Comparison of ENCODE assay signal across 16 mouse cellular contexts in genomic region chr13:19137932-19138331, GRCm38 (mm10).
DNase-seq lines count a peak whose midpoint lies in the region; ATAC-seq and TF ChIP-seq lines count a peak whose summit lies in the region.
"Had no signal": no experiment of that assay in that cellular context is flagged by ENCODE, and none has a peak within 500 bp of the region (broad histone marks: within the 10 kb centered on the region; RNA-seq: fewer than 3 reads in every experiment).

No protein-coding gene starts in this region.

- H3K4me2 ChIP-seq in kidney, embryonic 15.5 days = no peak overlapping the region
- H3K4me2 ChIP-seq in embryonic facial prominence, embryonic 15.5 days (replicated peaks) = no peak overlapping the region
- H3K4me2 ChIP-seq: heart, embryonic 13.5 days; liver, embryonic 15.5 days had no signal

- 0 out of 2 replicates have a peak, but pooled peaks cover 3% of the 10 kb centered on the region for H3K4me1 ChIP-seq in kidney, embryonic 15.5 days
- H3K4me1 ChIP-seq in ES-Bruce4 (ENCODE audit: control insufficient read depth, insufficient read depth, low read length) = no peaks in the 10 kb centered on the region
- no peaks in the 10 kb centered on the region for H3K4me1 ChIP-seq in embryonic facial prominence, embryonic 15.5 days
- H3K4me1 ChIP-seq in thymus, adult 2 months (replicated peaks; ENCODE audit: control insufficient read depth, insufficient read depth, low read length) = peaks cover 7% of the 10 kb centered on the region

- no peak for TF ChIP-seq CTCF in ES-Bruce4 (IDR thresholded peaks at IDR 0.05; ENCODE audit: low read depth, low read length)
- no peak for TF ChIP-seq CTCF in brain, embryonic 14.5 days (IDR thresholded peaks at IDR 0.05; ENCODE audit: borderline replicate concordance, extremely low read depth, insufficient read depth, insufficient read length)
- TF ChIP-seq CTCF in thymus, adult 2 months (IDR thresholded peaks at IDR 0.05; ENCODE audit: borderline replicate concordance, control insufficient read depth, extremely low read depth, insufficient read depth, low read length, poor library complexity) = no peak

- no peaks in the 10 kb centered on the region for H3K36me3 ChIP-seq in kidney, embryonic 15.5 days
- H3K36me3 ChIP-seq in ES-Bruce4 (ENCODE audit: control insufficient read depth, insufficient read depth, low read length, poor library complexity, severe bottlenecking) = 0 out of 2 replicates have a peak, but pooled peaks cover 3% of the 10 kb centered on the region
- H3K36me3 ChIP-seq in embryonic facial prominence, embryonic 15.5 days = no peaks in the 10 kb centered on the region
- no peaks in the 10 kb centered on the region for H3K36me3 ChIP-seq in thymus, adult 2 months (ENCODE audit: control insufficient read depth, insufficient read depth, low read length)
- H3K36me3 ChIP-seq: heart, embryonic 13.5 days; liver, embryonic 15.5 days had no signal

- TF ChIP-seq EP300 in ES-Bruce4 (IDR thresholded peaks at IDR 0.05; ENCODE audit: insufficient read depth, low read depth, low read length) = peak; percentile 87

- no peak overlapping the region for H3K27ac ChIP-seq in kidney, embryonic 15.5 days
- H3K27ac ChIP-seq in ES-Bruce4 (ENCODE audit: insufficient read depth, low read length) = peak overlapping the region; percentile 71
- H3K27ac ChIP-seq in embryonic facial prominence, embryonic 15.5 days (replicated peaks) = no peak overlapping the region
- H3K27ac ChIP-seq in thymus, adult 2 months (ENCODE audit: control insufficient read depth, insufficient read depth, low read length) = no peak overlapping the region
- H3K27ac ChIP-seq: heart, embryonic 13.5 days; liver, embryonic 15.5 days had no signal

- no peaks in the 10 kb centered on the region for H3K9me3 ChIP-seq in kidney, embryonic 15.5 days (replicated peaks)
- H3K9me3 ChIP-seq in ES-Bruce4 (replicated peaks; ENCODE audit: control insufficient read depth, insufficient read depth, low read length, poor library complexity, severe bottlenecking) = peaks cover 17% of the 10 kb centered on the region
- H3K9me3 ChIP-seq in embryonic facial prominence, embryonic 15.5 days (replicated peaks) = no peaks in the 10 kb centered on the region
- H3K9me3 ChIP-seq: heart, embryonic 13.5 days; liver, embryonic 15.5 days had no signal

- ATAC-seq in kidney, embryonic 15.5 days (replicated peaks; ENCODE audit: low FRiP score) = peak; percentile 68
- peak; percentile 19; the same call in 1 of the 2 replicates for ATAC-seq in embryonic facial prominence, embryonic 15.5 days (ENCODE audit: insufficient number of reproducible peaks, low FRiP score, low TSS enrichment, low read depth)
- ATAC-seq in CD4-positive, CD25-positive, alpha-beta regulatory T cell, adult 4 months = no peak
- ATAC-seq: forebrain, postnatal 0 days had no signal

- TF ChIP-seq POLR2A in ES-Bruce4 (IDR thresholded peaks at IDR 0.05; ENCODE audit: insufficient read depth, low read length) = no peak
- TF ChIP-seq POLR2A in brain, embryonic 14.5 days (IDR thresholded peaks at IDR 0.05; ENCODE audit: borderline replicate concordance, extremely low read depth, insufficient read depth, insufficient read length, poor library complexity, severe bottlenecking) = no peak
- TF ChIP-seq POLR2A in thymus, adult 2 months (IDR thresholded peaks at IDR 0.05; ENCODE audit: control insufficient read depth, extremely low read depth, insufficient read depth, low read length, poor library complexity) = no peak

- WGBS in kidney, embryonic 15.5 days = 29% methylated on average over 5 of the region's 5 CpGs
- 16% methylated on average over 5 of the region's 5 CpGs for WGBS in embryonic facial prominence, embryonic 15.5 days
- WGBS in thymus, adult 2 months = 82% methylated on average over 5 of the region's 5 CpGs

- H3K9ac ChIP-seq in kidney, embryonic 15.5 days = no peak overlapping the region
- no peak overlapping the region for H3K9ac ChIP-seq in ES-Bruce4 (ENCODE audit: low read depth, poor library complexity, severe bottlenecking)
- H3K9ac ChIP-seq in embryonic facial prominence, embryonic 15.5 days = no peak overlapping the region
- H3K9ac ChIP-seq: forebrain, postnatal 0 days; heart, embryonic 13.5 days; liver, embryonic 15.5 days had no signal

- H3K4me3 ChIP-seq in kidney, embryonic 15.5 days (replicated peaks) = no peak overlapping the region
- H3K4me3 ChIP-seq in ES-Bruce4 (ENCODE audit: low read depth, low read length) = no peak overlapping the region
- no peak overlapping the region for H3K4me3 ChIP-seq in embryonic facial prominence, embryonic 15.5 days (replicated peaks)
- H3K4me3 ChIP-seq in thymus, adult 2 months (ENCODE audit: control insufficient read depth, insufficient read depth, low read length) = no peak overlapping the region
- H3K4me3 ChIP-seq: heart, embryonic 13.5 days; liver, embryonic 15.5 days had no signal

- DNase-seq in kidney, postnatal 36 days = no peak
- DNase-seq in brain, embryonic 14.5 days (ENCODE audit: low read depth) = peak; percentile 19
- DNase-seq in thymus, adult 2 months = no peak
- no peak for DNase-seq in frontal cortex, postnatal 36 days (ENCODE audit: low spot score in 2 of 2)
- DNase-seq: cerebellum, adult 9-10 months; forebrain, postnatal 0 days; kidney, adult 11 months; layer of hippocampus, adult 9-11 months; lung, postnatal 36 days; right cerebral cortex, postnatal 25 days had no signal

- no peaks in the 10 kb centered on the region for H3K27me3 ChIP-seq in kidney, embryonic 15.5 days
- H3K27me3 ChIP-seq in ES-Bruce4 (ENCODE audit: control insufficient read depth, insufficient read depth, low read length, poor library complexity, severe bottlenecking) = no peaks in the 10 kb centered on the region
- no peaks in the 10 kb centered on the region for H3K27me3 ChIP-seq in embryonic facial prominence, embryonic 15.5 days
- H3K27me3 ChIP-seq in thymus, adult 2 months (ENCODE audit: control insufficient read depth, insufficient read depth, low read length) = no peaks in the 10 kb centered on the region
- H3K27me3 ChIP-seq: heart, embryonic 13.5 days; liver, embryonic 15.5 days had no signal
